Mouse (Mus musculus): Measurements from ENCODE around the gene 1600014C10Rik. TPM values are rescaled to one million over a fixed set of nuclear protein-coding genes. Genes with fewer than 3 reads are reported as not detected.
A peak's percentile ranks its signal among the peaks of the same experiment; 100 is the strongest.

1600014C10Rik gene
- total RNA-seq, 1 experiment = 6.5 TPM

GRCm38 (mm10) chr7:38158764-38159458, 24.1 kb upstream of the 1600014C10Rik start:
- Histone ChIP-seq H3K4me3 (ENCODE audit: insufficient read depth in 1 of 2, low read depth in 1 of 2, low read length in 2 of 2, poor library complexity in 1 of 2, severe bottlenecking in 1 of 2) (no peak overlapping the region), H3K36me3 (ENCODE audit: control insufficient read depth, insufficient read depth, low read length, poor library complexity, severe bottlenecking) (no peaks in the 10 kb centered on the region), H3K27ac (ENCODE audit: insufficient read depth, low read depth, low read length, poor library complexity, severe bottlenecking) (no peak overlapping the region), H3K9ac (ENCODE audit: insufficient read depth, low read depth, low read length, poor library complexity, severe bottlenecking) (peak overlapping the region; percentile 21; the same call in 1 of the 2 replicates), H3K4me1 (ENCODE audit: control insufficient read depth in 2 of 2, insufficient read depth in 2 of 2, low read length in 2 of 2, poor library complexity in 1 of 2) (peaks cover 0 to 6% of the 10 kb centered on the region in 2 experiments; a peak in 1 of 4 replicates), H3K9me3 (ENCODE audit: control insufficient read depth, insufficient read depth, low read depth, low read length) (no peaks in the 10 kb centered on the region)
- TF ChIP-seq ZC3H11A (IDR thresholded peaks at IDR 0.05; ENCODE audit: borderline replicate concordance, low read depth, low read length) (no peak), MAFK (IDR thresholded peaks at IDR 0.05; ENCODE audit: insufficient read depth, low read depth, low read length) (no peak), HCFC1 (IDR thresholded peaks at IDR 0.05; ENCODE audit: borderline replicate concordance, insufficient read depth, low read length) (no peak), ZNF384 (IDR thresholded peaks at IDR 0.05; ENCODE audit: low read depth, low read length) (no peak), CHD2 (IDR thresholded peaks at IDR 0.05; ENCODE audit: low read depth, low read length) (no peak)
- DNase-seq (ENCODE audit: low read depth, low spot score) = no peak
- in situ Hi-C loops (cut with MboI; ENCODE audit: low sequenced_read_pairs in 2 of 2, unreplicated experiment in 2 of 2) = loop anchor here in 1 of 2 experiments (25.0 kb wide), 1 partner anchor 797 kb away; no protein-coding TSS in a partner anchor

GRCm38 (mm10) chr7:38161438-38161837, 21.6 kb upstream of the 1600014C10Rik start:
- TF ChIP-seq HCFC1 (IDR thresholded peaks at IDR 0.05; ENCODE audit: borderline replicate concordance, insufficient read depth, low read length) (no peak), CHD2 (IDR thresholded peaks at IDR 0.05; ENCODE audit: low read depth, low read length) (no peak), MAFK (IDR thresholded peaks at IDR 0.05; ENCODE audit: insufficient read depth, low read depth, low read length) (no peak), ZNF384 (IDR thresholded peaks at IDR 0.05; ENCODE audit: low read depth, low read length) (no peak), ZC3H11A (IDR thresholded peaks at IDR 0.05; ENCODE audit: borderline replicate concordance, low read depth, low read length) (no peak)
- no peak overlapping the region for H3K27ac ChIP-seq (ENCODE audit: insufficient read depth, low read depth, low read length, poor library complexity, severe bottlenecking)
- no peaks in the 10 kb centered on the region for H3K36me3 ChIP-seq (ENCODE audit: control insufficient read depth, insufficient read depth, low read length, poor library complexity, severe bottlenecking)
- no peak overlapping the region for H3K9ac ChIP-seq (ENCODE audit: insufficient read depth, low read depth, low read length, poor library complexity, severe bottlenecking)
- in situ Hi-C loops (cut with MboI; ENCODE audit: low sequenced_read_pairs in 2 of 2, unreplicated experiment in 2 of 2) = loop anchor here in 1 of 2 experiments (25.0 kb wide), 1 partner anchor 799 kb away; no protein-coding TSS in a partner anchor
- no peak for DNase-seq (ENCODE audit: low read depth, low spot score)
- H3K4me1 ChIP-seq (ENCODE audit: control insufficient read depth in 2 of 2, insufficient read depth in 2 of 2, low read length in 2 of 2, poor library complexity in 1 of 2) = peaks cover 0 to 6% of the 10 kb centered on the region in 2 experiments; a peak in 1 of 4 replicates
- no peak overlapping the region for H3K4me3 ChIP-seq (ENCODE audit: insufficient read depth in 1 of 2, low read depth in 1 of 2, low read length in 2 of 2, poor library complexity in 1 of 2, severe bottlenecking in 1 of 2)
- H3K9me3 ChIP-seq (ENCODE audit: control insufficient read depth, insufficient read depth, low read depth, low read length) = no peaks in the 10 kb centered on the region

GRCm38 (mm10) chr7:38163433-38164050, 19.5 kb upstream of the 1600014C10Rik start:
- H3K4me3 ChIP-seq (ENCODE audit: insufficient read depth in 1 of 2, low read depth in 1 of 2, low read length in 2 of 2, poor library complexity in 1 of 2, severe bottlenecking in 1 of 2) = no peak overlapping the region
- H3K36me3 ChIP-seq (ENCODE audit: control insufficient read depth, insufficient read depth, low read length, poor library complexity, severe bottlenecking) = no peaks in the 10 kb centered on the region
- no peaks in the 10 kb centered on the region for H3K9me3 ChIP-seq (ENCODE audit: control insufficient read depth, insufficient read depth, low read depth, low read length)
- H3K27ac ChIP-seq (ENCODE audit: insufficient read depth, low read depth, low read length, poor library complexity, severe bottlenecking) = no peak overlapping the region
- no peak for TF ChIP-seq MAFK (IDR thresholded peaks at IDR 0.05; ENCODE audit: insufficient read depth, low read depth, low read length)
- TF ChIP-seq HCFC1 (IDR thresholded peaks at IDR 0.05; ENCODE audit: borderline replicate concordance, insufficient read depth, low read length) = no peak
- no peak for TF ChIP-seq CHD2 (IDR thresholded peaks at IDR 0.05; ENCODE audit: low read depth, low read length)
- no peak for TF ChIP-seq ZC3H11A (IDR thresholded peaks at IDR 0.05; ENCODE audit: borderline replicate concordance, low read depth, low read length)
- no peak for TF ChIP-seq ZNF384 (IDR thresholded peaks at IDR 0.05; ENCODE audit: low read depth, low read length)
- no peak overlapping the region for H3K9ac ChIP-seq (ENCODE audit: insufficient read depth, low read depth, low read length, poor library complexity, severe bottlenecking)
- no peak for DNase-seq (ENCODE audit: low read depth, low spot score)
- in situ Hi-C loops (cut with MboI; ENCODE audit: low sequenced_read_pairs in 2 of 2, unreplicated experiment in 2 of 2) = loop anchor here in 1 of 2 experiments (25.0 kb wide), 1 partner anchor 801 kb away; no protein-coding TSS in a partner anchor
- H3K4me1 ChIP-seq (ENCODE audit: control insufficient read depth in 2 of 2, insufficient read depth in 2 of 2, low read length in 2 of 2, poor library complexity in 1 of 2) = peaks cover 0 to 10% of the 10 kb centered on the region in 2 experiments; a peak in 1 of 4 replicates

GRCm38 (mm10) chr7:38166930-38167645, 15.9 kb upstream of the 1600014C10Rik start:
- no peak overlapping the region for H3K27ac ChIP-seq (ENCODE audit: insufficient read depth, low read depth, low read length, poor library complexity, severe bottlenecking)
- DNase-seq (ENCODE audit: low read depth, low spot score) = no peak
- peak overlapping the region; percentile 17 to 42; a peak in 3 of 4 replicates for H3K4me3 ChIP-seq (ENCODE audit: insufficient read depth in 1 of 2, low read depth in 1 of 2, low read length in 2 of 2, poor library complexity in 1 of 2, severe bottlenecking in 1 of 2)
- H3K36me3 ChIP-seq (ENCODE audit: control insufficient read depth, insufficient read depth, low read length, poor library complexity, severe bottlenecking) = no peaks in the 10 kb centered on the region
- H3K9ac ChIP-seq (ENCODE audit: insufficient read depth, low read depth, low read length, poor library complexity, severe bottlenecking) = no peak overlapping the region
- in situ Hi-C loops (cut with MboI; ENCODE audit: low sequenced_read_pairs in 2 of 2, unreplicated experiment in 2 of 2) = loop anchor here in 1 of 2 experiments (25.0 kb wide), 1 partner anchor 805 kb away; no protein-coding TSS in a partner anchor
- peaks cover 0 to 8% of the 10 kb centered on the region in 2 experiments; a peak in 1 of 4 replicates for H3K4me1 ChIP-seq (ENCODE audit: control insufficient read depth in 2 of 2, insufficient read depth in 2 of 2, low read length in 2 of 2, poor library complexity in 1 of 2)
- H3K9me3 ChIP-seq (ENCODE audit: control insufficient read depth, insufficient read depth, low read depth, low read length) = no peaks in the 10 kb centered on the region
- TF ChIP-seq ZC3H11A (IDR thresholded peaks at IDR 0.05; ENCODE audit: borderline replicate concordance, low read depth, low read length) (no peak), CHD2 (IDR thresholded peaks at IDR 0.05; ENCODE audit: low read depth, low read length) (no peak), HCFC1 (IDR thresholded peaks at IDR 0.05; ENCODE audit: borderline replicate concordance, insufficient read depth, low read length) (no peak), ZNF384 (IDR thresholded peaks at IDR 0.05; ENCODE audit: low read depth, low read length) (no peak), MAFK (IDR thresholded peaks at IDR 0.05; ENCODE audit: insufficient read depth, low read depth, low read length) (no peak)

Measured in ES-E14 (cell line).